Mouse (Mus musculus) heart, postnatal 0 days (tissue): ENCODE measurements around the gene Celf2.

ENCODE experiments used
- CTCF ChIP-seq: IDR thresholded peaks from 2 replicates; pipeline ENCODE4 v1.5.1; 2016; ENCODE audit warnings: antibody characterized with exemption, control low read depth, low read depth
- EP300 ChIP-seq: IDR thresholded peaks from 2 replicates; pipeline ENCODE4 v1.6.1; 2016; ENCODE audit warnings: antibody characterized with exemption, low read depth

DNA sequence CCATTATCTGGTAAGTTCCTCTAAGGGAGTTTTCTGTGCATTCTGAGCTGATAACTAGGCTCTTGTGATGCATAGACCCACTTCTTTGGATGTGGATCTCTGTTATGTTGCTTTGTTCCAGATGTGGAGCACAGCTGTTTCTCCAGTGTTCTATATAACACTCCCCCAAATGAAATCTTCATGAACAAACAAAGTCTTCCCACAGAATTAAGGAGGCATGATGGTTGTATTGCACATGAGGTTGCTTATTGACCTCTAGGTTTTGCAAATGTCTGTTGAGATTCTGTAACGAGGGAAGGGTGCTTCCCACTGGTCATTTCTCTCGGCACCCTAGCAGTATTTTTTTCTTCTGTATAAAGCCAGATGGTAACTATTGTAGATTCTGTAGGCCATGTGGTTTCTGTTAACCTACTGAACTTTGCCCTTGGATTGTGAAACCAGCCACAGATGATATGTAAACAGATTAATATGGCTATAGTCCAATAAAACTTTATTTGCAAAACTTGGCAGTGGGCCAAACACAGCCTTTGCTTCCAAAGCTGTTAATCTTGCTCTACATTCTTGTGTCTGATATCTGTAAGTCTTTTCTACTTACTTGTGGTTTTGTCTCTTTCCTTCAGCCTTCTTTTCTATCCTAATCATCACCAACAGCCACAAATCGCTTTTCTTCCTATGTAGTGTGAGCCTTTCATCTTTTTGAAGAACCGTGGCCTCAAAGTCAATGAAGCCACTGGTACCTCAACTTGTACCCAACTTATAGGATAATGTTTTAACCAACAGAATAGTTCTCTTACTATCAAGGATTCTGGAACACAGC is 263.2 kb downstream of the Celf2 start:
- no peak; the same call in 1 of the 2 replicates for TF ChIP-seq EP300
- TF ChIP-seq CTCF: no peak
